Mouse (Mus musculus): Measurements from ENCODE around the gene Prpf18. TPM values are rescaled to one million over a fixed set of nuclear protein-coding genes. Genes with fewer than 3 reads are reported as not detected.

Gene Prpf18
- polyA plus RNA-seq, 1 experiment from 2014 or later: 51.4 TPM

- Histone ChIP-seq H3K4me3 (replicated peaks) (no peak overlapping the region), H3K9me3 (no peaks in the 10 kb centered on the region), H3K27me3 (no peaks in the 10 kb centered on the region), H3K36me3 (peaks cover 55% of the 10 kb centered on the region), H3K4me1 (replicated peaks) (no peaks in the 10 kb centered on the region; the same call in 1 of the 2 replicates), H3K27ac (peak overlapping the region; percentile 17; the same call in 1 of the 2 replicates), H3K4me2 (replicated peaks) (no peak overlapping the region), H3K9ac (replicated peaks) (no peak overlapping the region)
- 78% methylated on average over 11 of the region's 11 CpGs for WGBS
- ATAC-seq: no peak
These were observed 65.7 kb downstream of the Prpf18 start for GRCm38 (mm10) chr2:4586245-4586644.

GRCm38 (mm10) chr2:4584252-4584651 is 67.7 kb downstream of the Prpf18 start:
- Histone ChIP-seq H3K9me3 (no peaks in the 10 kb centered on the region), H3K36me3 (peaks cover 55% of the 10 kb centered on the region), H3K27ac (no peak overlapping the region), H3K4me1 (replicated peaks) (no peaks in the 10 kb centered on the region; the same call in 1 of the 2 replicates), H3K27me3 (no peaks in the 10 kb centered on the region), H3K4me3 (replicated peaks) (no peak overlapping the region), H3K9ac (replicated peaks) (no peak overlapping the region), H3K4me2 (replicated peaks) (no peak overlapping the region)
- 89% methylated on average over 5 of the region's 5 CpGs for WGBS
- no peak for ATAC-seq

- peaks cover 51% of the 10 kb centered on the region for H3K36me3 ChIP-seq
- H3K4me1 ChIP-seq (replicated peaks): no peaks in the 10 kb centered on the region; the same call in 1 of the 2 replicates
- H3K4me3 ChIP-seq (replicated peaks): no peak overlapping the region
- no peak overlapping the region for H3K27ac ChIP-seq
- ATAC-seq: no peak
- H3K9me3 ChIP-seq: no peaks in the 10 kb centered on the region
- H3K9ac ChIP-seq (replicated peaks): no peak overlapping the region
- no peak overlapping the region for H3K4me2 ChIP-seq (replicated peaks)
- 82% methylated on average over 2 of the region's 2 CpGs for WGBS
- no peaks in the 10 kb centered on the region for H3K27me3 ChIP-seq
These were observed 69.0 kb downstream of the Prpf18 start for GRCm38 (mm10) chr2:4582930-4583329.

- 79% methylated on average over 6 of the region's 6 CpGs for WGBS
- Histone ChIP-seq H3K36me3 (peaks cover 45% of the 10 kb centered on the region), H3K4me2 (replicated peaks) (no peak overlapping the region), H3K9me3 (no peaks in the 10 kb centered on the region), H3K27me3 (no peaks in the 10 kb centered on the region), H3K4me3 (replicated peaks) (no peak overlapping the region), H3K9ac (replicated peaks) (no peak overlapping the region), H3K4me1 (replicated peaks) (peaks cover 6% of the 10 kb centered on the region; the same call in 1 of the 2 replicates), H3K27ac (0 out of 2 replicates have a peak overlapping the region, but pooled peaks have one; percentile 32)
- no peak for ATAC-seq
These were observed 71.2 kb downstream of the Prpf18 start for GRCm38 (mm10) chr2:4580666-4581065.

GRCm38 (mm10) chr2:4579357-4580068 is 72.4 kb downstream of the Prpf18 start:
- Histone ChIP-seq H3K27ac (no peak overlapping the region), H3K9me3 (no peaks in the 10 kb centered on the region), H3K36me3 (peaks cover 55% of the 10 kb centered on the region), H3K27me3 (no peaks in the 10 kb centered on the region), H3K9ac (replicated peaks) (no peak overlapping the region), H3K4me1 (replicated peaks) (peaks cover 6% of the 10 kb centered on the region; the same call in 1 of the 2 replicates), H3K4me2 (replicated peaks) (no peak overlapping the region), H3K4me3 (replicated peaks) (no peak overlapping the region)
- 87% methylated on average over 8 of the region's 8 CpGs for WGBS
- no peak for ATAC-seq

- Histone ChIP-seq H3K9ac (replicated peaks) (no peak overlapping the region), H3K36me3 (peaks cover 67% of the 10 kb centered on the region), H3K9me3 (no peaks in the 10 kb centered on the region), H3K4me2 (replicated peaks) (no peak overlapping the region), H3K4me3 (replicated peaks) (no peak overlapping the region), H3K27me3 (no peaks in the 10 kb centered on the region), H3K27ac (no peak overlapping the region), H3K4me1 (replicated peaks) (peaks cover 6% of the 10 kb centered on the region; the same call in 1 of the 2 replicates)
- ATAC-seq: no peak
- WGBS: 87% methylated on average over 5 of the region's 5 CpGs
These were observed 73.6 kb downstream of the Prpf18 start for GRCm38 (mm10) chr2:4578291-4578690.

GRCm38 (mm10) chr2:4575975-4576374 is 75.9 kb downstream of the Prpf18 start:
- Histone ChIP-seq H3K36me3 (peaks cover 75% of the 10 kb centered on the region), H3K4me2 (replicated peaks) (no peak overlapping the region), H3K27ac (no peak overlapping the region), H3K27me3 (no peaks in the 10 kb centered on the region), H3K9ac (replicated peaks) (no peak overlapping the region), H3K9me3 (no peaks in the 10 kb centered on the region), H3K4me1 (replicated peaks) (peaks cover 6% of the 10 kb centered on the region; the same call in 1 of the 2 replicates), H3K4me3 (replicated peaks) (no peak overlapping the region)
- no peak for ATAC-seq
- WGBS: 94% methylated on average over 7 of the region's 7 CpGs

- no peak overlapping the region for H3K4me2 ChIP-seq (replicated peaks)
- no peak overlapping the region for H3K9ac ChIP-seq (replicated peaks)
- peaks cover 6% of the 10 kb centered on the region; the same call in 1 of the 2 replicates for H3K4me1 ChIP-seq (replicated peaks)
- ATAC-seq: no peak
- no peaks in the 10 kb centered on the region for H3K27me3 ChIP-seq
- H3K27ac ChIP-seq: no peak overlapping the region
- H3K4me3 ChIP-seq (replicated peaks): no peak overlapping the region
- no peaks in the 10 kb centered on the region for H3K9me3 ChIP-seq
- H3K36me3 ChIP-seq: peaks cover 74% of the 10 kb centered on the region
- WGBS: 52% methylated on average over 2 of the region's 2 CpGs
These were observed 76.8 kb downstream of the Prpf18 start for GRCm38 (mm10) chr2:4575163-4575562.

- H3K4me1 ChIP-seq (replicated peaks): peaks cover 6% of the 10 kb centered on the region; the same call in 1 of the 2 replicates
- H3K9ac ChIP-seq (replicated peaks): no peak overlapping the region
- ATAC-seq: no peak
- H3K4me3 ChIP-seq (replicated peaks): no peak overlapping the region
- H3K27me3 ChIP-seq: no peaks in the 10 kb centered on the region
- WGBS: 84% methylated on average over 5 of the region's 5 CpGs
- H3K4me2 ChIP-seq (replicated peaks): no peak overlapping the region
- H3K27ac ChIP-seq: no peak overlapping the region
- H3K36me3 ChIP-seq: peaks cover 70% of the 10 kb centered on the region
- no peaks in the 10 kb centered on the region for H3K9me3 ChIP-seq
These were observed 77.7 kb downstream of the Prpf18 start for GRCm38 (mm10) chr2:4574251-4574650.

GRCm38 (mm10) chr2:4573386-4573785 is 78.5 kb downstream of the Prpf18 start:
- H3K27me3 ChIP-seq: no peaks in the 10 kb centered on the region
- WGBS: 71% methylated on average over 4 of the region's 4 CpGs
- H3K9me3 ChIP-seq: no peaks in the 10 kb centered on the region
- no peak overlapping the region for H3K4me3 ChIP-seq (replicated peaks)
- H3K4me1 ChIP-seq (replicated peaks): peaks cover 6% of the 10 kb centered on the region; the same call in 1 of the 2 replicates
- no peak for ATAC-seq
- no peak overlapping the region for H3K4me2 ChIP-seq (replicated peaks)
- peaks cover 61% of the 10 kb centered on the region for H3K36me3 ChIP-seq
- H3K27ac ChIP-seq: no peak overlapping the region
- H3K9ac ChIP-seq (replicated peaks): no peak overlapping the region

- Histone ChIP-seq H3K4me3 (replicated peaks) (no peak overlapping the region), H3K9me3 (no peaks in the 10 kb centered on the region), H3K27me3 (no peaks in the 10 kb centered on the region), H3K27ac (no peak overlapping the region), H3K4me2 (replicated peaks) (no peak overlapping the region), H3K9ac (replicated peaks) (no peak overlapping the region), H3K36me3 (peaks cover 64% of the 10 kb centered on the region), H3K4me1 (replicated peaks) (peaks cover 6% of the 10 kb centered on the region; the same call in 1 of the 2 replicates)
- 88% methylated on average over 7 of the region's 7 CpGs for WGBS
- ATAC-seq: no peak
These were observed 79.2 kb downstream of the Prpf18 start for GRCm38 (mm10) chr2:4572498-4573263.
